9 mouse cellular contexts compared by ENCODE assay signal in genomic region chr19:25445054-25445453, GRCm38 (mm10).
DNase-seq lines count a peak whose midpoint lies in the region; ATAC-seq and TF ChIP-seq lines count a peak whose summit lies in the region.
"Had no signal": no experiment of that assay in that cellular context is flagged by ENCODE, and none has a peak within 500 bp of the region (broad histone marks: within the 10 kb centered on the region; RNA-seq: fewer than 3 reads in every experiment).

No protein-coding gene starts in this region.

- TF ChIP-seq POLR2A in brain, embryonic 14.5 days (IDR thresholded peaks at IDR 0.05; ENCODE audit: borderline replicate concordance, extremely low read depth, insufficient read depth, insufficient read length, poor library complexity, severe bottlenecking) = no peak

- H3K9ac ChIP-seq in forebrain, embryonic 16.5 days (replicated peaks; ENCODE audit: low read depth, low read length) = no peak overlapping the region
- H3K9ac ChIP-seq: hindbrain, embryonic 15.5 days had no signal

- H3K4me3 ChIP-seq in forebrain, embryonic 16.5 days (replicated peaks; ENCODE audit: low read length) = no peak overlapping the region
- H3K4me3 ChIP-seq: hindbrain, embryonic 15.5 days had no signal

- DNase-seq in urinary bladder, postnatal 14 days (ENCODE audit: low spot score) = peak; percentile 77
- no peak for DNase-seq in urinary bladder, adult 2 months (ENCODE audit: low spot score)
- DNase-seq in brain, embryonic 14.5 days (ENCODE audit: low read depth) = peak; percentile 89
- DNase-seq in kidney, postnatal 10 days = peak; percentile 89
- DNase-seq in lung, adult 18-20 months = peak; percentile 40 to 55
- peak; percentile 80 to 82 for DNase-seq in right cerebral cortex, postnatal 10 days (ENCODE audit: low spot score in 2 of 2)

- no peaks in the 10 kb centered on the region for H3K27me3 ChIP-seq in forebrain, embryonic 16.5 days (replicated peaks; ENCODE audit: control insufficient read depth, insufficient read depth, low read length)
- H3K27me3 ChIP-seq: hindbrain, embryonic 15.5 days had no signal

- peak; percentile 59 for ATAC-seq in forebrain, embryonic 16.5 days
- ATAC-seq in erythroid progenitor cell, adult 5-6 weeks (replicated peaks; ENCODE audit: low FRiP score, poor library complexity, severe bottlenecking) = no peak

- TF ChIP-seq CTCF in brain, embryonic 14.5 days (IDR thresholded peaks at IDR 0.05; ENCODE audit: borderline replicate concordance, extremely low read depth, insufficient read depth, insufficient read length) = peak; percentile 85

- no peaks in the 10 kb centered on the region for H3K36me3 ChIP-seq in forebrain, embryonic 16.5 days (ENCODE audit: control insufficient read depth, insufficient read depth)
- H3K36me3 ChIP-seq: hindbrain, embryonic 15.5 days had no signal

- H3K4me2 ChIP-seq in forebrain, embryonic 16.5 days (ENCODE audit: low read length) = no peak overlapping the region
- H3K4me2 ChIP-seq: hindbrain, embryonic 15.5 days had no signal

- H3K4me1 ChIP-seq in forebrain, embryonic 16.5 days (replicated peaks; ENCODE audit: control insufficient read depth, insufficient read depth, low read length) = no peaks in the 10 kb centered on the region
- H3K4me1 ChIP-seq: hindbrain, embryonic 15.5 days had no signal

- H3K27ac ChIP-seq in forebrain, embryonic 16.5 days (ENCODE audit: low read length) = no peak overlapping the region
- H3K27ac ChIP-seq: hindbrain, embryonic 15.5 days had no signal

- 25% methylated on average over 7 of the region's 7 CpGs for WGBS in forebrain, embryonic 16.5 days

- H3K9me3 ChIP-seq in forebrain, embryonic 16.5 days (ENCODE audit: control insufficient read depth, low read length) = no peaks in the 10 kb centered on the region
- H3K9me3 ChIP-seq: hindbrain, embryonic 15.5 days had no signal
